Mouse (Mus musculus): ENCODE measurements around the gene Gse1. TPM values are rescaled to one million over a fixed set of nuclear protein-coding genes. Genes with fewer than 3 reads are reported as not detected.

Gse1 gene
- total RNA-seq, 2 experiments from 2014 or later: 21.2 to 26.6 TPM

DNA sequence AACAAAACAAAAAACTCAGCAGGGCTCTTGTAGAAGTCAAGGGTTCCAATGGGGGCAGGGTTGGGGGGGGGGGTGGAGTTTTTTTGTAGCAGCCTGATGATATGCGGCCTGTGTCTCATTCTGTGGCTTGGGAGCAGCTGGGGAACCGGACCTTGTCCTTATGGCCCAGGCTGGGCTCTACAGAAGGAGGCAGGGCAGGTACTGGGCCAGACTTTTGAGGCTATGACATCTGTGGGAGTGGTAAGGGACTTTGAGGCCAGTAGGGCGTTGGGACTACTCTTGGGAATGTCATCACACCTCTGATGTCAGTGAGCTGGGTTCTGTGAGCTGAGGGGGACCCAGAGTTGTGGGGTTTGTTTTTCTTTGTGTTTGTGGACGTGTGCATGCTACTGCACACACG, 267.2 kb downstream of the Gse1 start:
- no peak for DNase-seq
- intact Hi-C loops (cut with DNase I): no loop called here

- no peak for DNase-seq
- intact Hi-C loops (cut with DNase I): loop anchor here (2.0 kb wide), 1 partner anchor 24 kb away; no protein-coding TSS in a partner anchor
Observed at GRCm38 (mm10) chr8:120496478-120496877, 268.2 kb downstream of the Gse1 start.

DNA sequence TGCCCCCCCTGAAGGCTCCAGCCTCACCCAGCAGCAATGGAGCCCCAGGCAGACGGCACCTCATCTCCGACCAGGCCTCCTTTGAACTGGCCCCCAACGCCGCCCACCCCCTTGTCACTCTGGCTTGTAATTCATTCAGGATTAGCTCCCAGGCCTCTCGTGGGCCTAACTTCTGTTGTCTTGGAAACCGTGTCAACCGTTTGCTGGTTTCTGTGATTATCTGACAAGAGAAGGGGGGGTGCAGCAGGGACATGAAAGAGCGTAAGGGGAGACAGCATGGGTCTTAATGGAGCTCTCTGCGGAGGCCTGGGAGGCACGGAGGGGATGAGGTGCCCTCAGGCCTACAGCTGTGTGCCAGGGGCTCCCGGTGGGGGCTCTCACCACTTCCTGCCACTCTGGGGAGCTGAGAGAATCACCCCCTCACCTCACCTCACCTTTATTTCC, 269.3 kb downstream of the Gse1 start:
- DNase-seq: no peak
- intact Hi-C loops (cut with DNase I): loop anchor here (2.0 kb wide), 1 partner anchor 23 kb away; no protein-coding TSS in a partner anchor

DNA sequence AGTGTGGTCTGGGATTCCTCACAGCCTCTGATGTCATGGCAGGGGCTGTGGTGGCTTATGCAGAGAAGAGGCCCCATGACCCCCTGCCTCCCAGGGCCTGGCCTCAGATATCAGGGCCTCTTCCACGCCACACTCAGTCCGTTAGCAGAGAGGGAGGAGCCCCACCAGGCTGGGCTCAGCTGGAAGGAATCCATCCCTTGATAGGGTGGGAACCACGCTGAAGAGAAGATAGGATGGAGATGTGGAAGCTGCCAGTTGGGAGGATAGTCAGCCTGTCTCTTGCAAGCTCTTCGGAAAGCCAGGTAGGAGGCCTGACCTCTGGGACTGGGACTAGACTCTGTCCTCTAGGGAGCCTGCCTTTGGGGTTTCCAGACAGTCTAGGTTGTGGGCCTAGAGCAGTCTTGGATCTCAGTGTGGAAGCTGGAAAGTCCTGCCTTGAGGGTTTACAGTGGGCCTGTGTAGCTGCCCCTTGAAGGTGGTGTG, 270.1 kb downstream of the Gse1 start:
- no peak for DNase-seq

DNA sequence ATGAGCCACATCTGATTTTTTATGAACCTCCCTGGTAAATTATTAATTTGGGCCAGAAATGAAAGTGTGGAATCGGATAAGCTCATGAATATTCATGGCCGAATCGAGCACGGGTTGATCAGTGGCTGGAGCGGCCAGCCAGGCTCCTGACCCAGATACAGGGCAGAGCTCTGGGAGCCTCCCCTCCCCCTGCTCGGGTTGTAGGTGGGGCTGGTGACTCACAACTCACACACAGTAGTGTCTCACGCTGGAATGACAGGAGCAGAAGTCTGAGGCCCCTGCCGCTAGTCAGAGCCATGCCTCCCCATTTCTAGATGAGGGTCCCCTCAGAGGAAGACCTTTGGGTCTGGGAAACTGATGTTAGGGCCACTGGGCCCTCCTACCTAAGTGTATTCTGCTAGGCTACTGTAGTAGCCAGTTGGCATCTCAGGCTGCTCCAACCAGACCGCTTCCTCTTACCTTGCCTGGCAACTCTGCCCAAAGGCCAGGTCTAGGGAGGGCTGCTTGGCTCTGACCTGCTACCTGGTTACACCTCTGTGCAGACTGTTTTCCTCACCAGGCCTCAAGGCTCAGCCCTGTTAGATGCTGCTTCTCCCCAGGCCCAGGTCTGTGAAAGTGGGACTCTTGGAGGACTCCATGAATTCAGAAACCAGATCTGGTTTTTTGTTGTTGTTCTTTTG, 270.8 kb downstream of the Gse1 start:
- intact Hi-C loops (cut with DNase I): no loop called here
- DNase-seq: peak in 1 of 2 experiments; percentile 63

More for the DNA sequence above, 270.1 kb downstream of the Gse1 start:
- intact Hi-C loops (cut with DNase I): no loop called here

- intact Hi-C loops (cut with DNase I): no loop called here
- no peak for DNase-seq
Observed at GRCm38 (mm10) chr8:120500701-120501261, 272.5 kb downstream of the Gse1 start.

DNA sequence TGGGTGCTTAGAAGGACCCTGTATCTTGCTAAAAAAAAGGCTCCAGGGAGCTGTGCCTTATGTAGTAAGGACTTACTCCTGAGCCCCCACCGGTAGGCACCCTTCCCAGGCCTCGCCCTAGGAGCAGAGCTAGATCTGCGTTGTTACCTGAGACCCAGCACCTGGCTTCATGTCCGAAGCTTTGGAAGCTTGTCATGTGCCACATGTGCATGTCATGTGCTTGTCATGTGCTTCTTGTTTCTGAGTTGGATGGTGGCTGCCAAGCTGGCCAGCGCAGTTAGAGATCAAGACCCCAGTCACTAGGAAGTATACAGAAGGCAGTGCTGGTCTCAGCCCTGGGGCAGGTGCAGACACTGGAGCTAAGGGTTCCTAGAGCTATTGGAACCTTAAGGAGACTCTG, 273.2 kb downstream of the Gse1 start:
- intact Hi-C loops (cut with DNase I): no loop called here

DNA sequence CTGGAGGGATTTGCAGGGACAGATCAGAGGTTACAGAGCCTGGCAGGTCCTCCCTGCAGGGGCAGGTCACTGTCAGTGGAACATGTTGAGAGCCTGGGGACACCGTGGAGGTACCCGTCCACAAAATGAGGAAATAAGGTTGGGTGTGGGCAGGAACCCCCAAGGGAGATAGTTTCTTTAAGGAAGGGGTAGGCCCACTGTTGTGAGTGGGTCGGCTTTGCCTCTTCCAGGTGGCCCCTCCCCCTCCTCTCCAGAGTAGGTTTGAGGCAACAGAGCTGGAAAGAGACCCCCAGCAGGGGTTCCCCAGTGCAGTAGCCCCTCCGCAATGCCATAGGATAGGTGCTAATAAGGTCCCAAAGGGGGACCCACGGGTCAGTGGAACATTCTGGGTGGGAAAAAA, 274.2 kb downstream of the Gse1 start:
- DNase-seq: no peak
- intact Hi-C loops (cut with DNase I): no loop called here

More for the DNA sequence above, 273.2 kb downstream of the Gse1 start:
- DNase-seq: no peak

DNA sequence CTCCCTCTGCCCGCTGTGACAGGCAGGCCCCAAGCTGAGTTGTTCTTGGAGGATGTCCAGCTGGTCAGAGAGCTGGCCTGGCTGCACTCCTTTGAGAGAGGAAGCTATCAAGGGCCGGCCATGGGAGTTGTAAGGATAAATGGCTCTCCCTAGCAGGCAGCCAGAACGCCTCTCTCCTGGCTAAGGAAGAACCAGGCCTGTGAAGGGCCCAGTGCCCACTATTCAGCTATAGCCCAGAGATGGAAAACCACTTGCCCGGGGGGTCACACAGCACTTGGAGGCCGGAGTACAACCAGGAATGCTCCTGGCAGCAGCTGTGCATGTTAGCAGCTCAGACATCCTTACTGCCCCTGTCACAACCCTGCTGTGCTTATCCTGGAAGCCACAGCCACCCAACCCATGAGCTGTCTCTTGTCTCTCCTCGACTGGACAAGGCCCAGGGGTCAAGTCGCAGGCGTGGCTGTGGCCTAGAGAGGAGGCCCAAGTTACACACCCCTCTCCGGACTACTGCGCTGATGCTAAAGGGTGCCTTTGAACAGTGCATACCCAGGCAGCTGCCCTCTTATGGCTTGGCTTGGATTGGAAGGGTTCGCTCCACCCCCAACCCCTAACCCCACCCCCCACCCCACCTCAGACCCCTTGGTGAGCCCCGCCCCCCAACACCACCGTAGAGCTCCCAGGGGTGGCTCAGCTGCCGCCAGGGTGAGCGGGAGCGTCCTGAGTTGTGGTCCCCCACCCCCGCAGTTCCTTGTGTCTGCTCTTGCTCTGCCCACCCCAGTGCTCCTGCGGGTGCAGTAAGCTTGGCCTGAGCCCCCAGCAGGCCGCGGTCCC, 276.2 kb downstream of the Gse1 start:
- intact Hi-C loops (cut with DNase I): loop anchor here (2.0 kb wide), 1 partner anchor 30 kb away; no protein-coding TSS in a partner anchor
- DNase-seq: peak; percentile 67 to 73

- no peak for DNase-seq
- intact Hi-C loops (cut with DNase I): loop anchor here (2.0 kb wide), 1 partner anchor 30 kb away; no protein-coding TSS in a partner anchor
Observed at GRCm38 (mm10) chr8:120505082-120505511, 276.8 kb downstream of the Gse1 start.

GRCm38 (mm10) chr8:120505619-120506310, 277.5 kb downstream of the Gse1 start:
- no peak for DNase-seq
- intact Hi-C loops (cut with DNase I): loop anchor here (2.0 kb wide), 1 partner anchor 31 kb away; no protein-coding TSS in a partner anchor

GRCm38 (mm10) chr8:120506562-120506961, 278.3 kb downstream of the Gse1 start:
- DNase-seq: no peak
- intact Hi-C loops (cut with DNase I): no loop called here

DNA sequence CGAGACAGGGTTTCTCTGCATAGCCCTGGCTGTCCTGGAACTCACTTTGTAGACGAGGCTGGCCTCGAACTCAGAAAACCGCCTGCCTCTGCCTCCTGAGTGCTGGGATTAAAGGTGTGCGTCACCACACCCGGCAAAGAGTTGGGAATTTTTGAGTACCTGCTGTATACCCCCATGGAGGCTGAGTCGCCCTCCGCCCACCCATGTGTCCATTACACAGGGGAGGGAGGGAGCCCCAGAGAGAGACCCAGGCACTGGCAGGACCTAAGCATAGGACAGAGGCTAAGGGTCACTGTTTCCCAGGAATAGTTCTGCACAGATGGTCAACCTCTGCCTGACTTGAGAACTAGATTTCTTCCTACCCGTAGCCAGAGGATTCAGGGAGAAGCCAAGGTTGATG, 279.0 kb downstream of the Gse1 start:
- intact Hi-C loops (cut with DNase I): no loop called here
- DNase-seq: no peak

GRCm38 (mm10) chr8:120509136-120510034, 281.1 kb downstream of the Gse1 start:
- no peak for DNase-seq
- intact Hi-C loops (cut with DNase I): no loop called here

DNA sequence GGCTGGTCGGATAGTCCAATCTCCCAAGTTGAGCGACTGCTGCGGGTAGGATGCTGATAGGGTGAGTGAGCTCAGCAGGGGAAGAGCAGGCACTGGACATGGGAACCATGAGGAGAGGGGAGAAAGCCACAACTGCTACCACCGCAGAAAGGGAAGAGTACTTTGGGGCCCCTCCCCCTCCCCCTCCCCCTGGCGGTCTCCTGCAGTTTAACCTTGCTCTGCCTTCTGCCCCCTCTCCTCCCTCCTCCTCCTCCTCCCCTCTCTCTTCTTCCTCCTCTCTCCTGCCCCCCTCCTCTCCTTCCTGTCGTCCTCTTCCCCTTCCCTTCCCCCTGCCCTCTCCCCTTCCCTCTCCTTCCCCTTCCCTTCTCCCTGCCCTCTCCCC, 281.8 kb downstream of the Gse1 start:
- intact Hi-C loops (cut with DNase I): no loop called here

DNA sequence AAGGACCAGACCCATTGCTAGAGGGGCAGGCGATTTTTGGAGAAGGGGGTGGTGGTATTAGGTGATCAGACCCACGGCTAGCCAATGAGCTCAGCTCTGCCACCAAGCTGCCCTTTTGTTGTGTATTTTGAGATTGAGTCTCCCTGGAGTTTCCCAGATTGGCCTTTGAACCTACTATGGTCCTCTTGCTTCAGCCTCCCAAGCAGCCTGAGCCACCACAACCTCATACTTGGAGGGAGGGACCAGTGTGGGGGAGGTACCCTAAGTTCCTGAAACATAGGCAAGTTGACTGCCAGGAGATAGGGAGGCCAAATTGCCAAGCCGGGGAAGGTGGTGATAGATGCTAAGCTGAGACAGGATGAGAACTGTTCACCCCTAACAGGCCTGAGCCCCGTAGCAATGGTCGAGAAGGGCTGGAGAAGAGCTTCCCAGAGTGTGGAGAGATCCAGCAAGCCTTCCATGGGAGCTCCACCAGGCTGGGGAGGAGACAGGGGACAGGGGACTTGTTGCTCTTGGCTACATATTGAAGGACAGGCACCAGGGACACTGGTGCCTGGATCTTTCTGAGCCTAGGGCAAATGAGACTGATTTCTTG, 282.7 kb downstream of the Gse1 start:
- intact Hi-C loops (cut with DNase I): no loop called here

More for the DNA sequence above, 281.8 kb downstream of the Gse1 start:
- DNase-seq: no peak

DNA sequence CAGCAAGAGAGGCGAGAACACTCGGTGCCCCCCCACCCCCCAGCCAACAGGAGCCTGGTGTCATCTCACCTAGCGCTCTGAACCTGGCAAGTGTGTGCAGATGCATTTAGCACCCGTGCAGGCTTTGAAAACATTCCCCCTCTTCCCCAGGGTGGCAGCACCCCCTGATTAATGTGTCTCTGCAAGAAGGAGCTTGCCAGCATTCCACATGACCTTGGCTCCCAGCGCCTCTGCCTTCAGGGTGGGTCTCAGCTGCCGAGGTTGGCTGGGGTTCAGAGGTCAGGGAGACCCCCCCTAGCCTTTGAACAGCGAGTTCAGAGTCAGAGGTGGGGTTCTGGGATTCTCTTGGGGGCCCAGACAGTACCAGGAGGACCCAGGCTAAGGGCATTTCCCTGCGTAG, 283.5 kb downstream of the Gse1 start:
- no peak for DNase-seq
- intact Hi-C loops (cut with DNase I): no loop called here

More for the DNA sequence above, 282.7 kb downstream of the Gse1 start:
- DNase-seq: no peak

DNA sequence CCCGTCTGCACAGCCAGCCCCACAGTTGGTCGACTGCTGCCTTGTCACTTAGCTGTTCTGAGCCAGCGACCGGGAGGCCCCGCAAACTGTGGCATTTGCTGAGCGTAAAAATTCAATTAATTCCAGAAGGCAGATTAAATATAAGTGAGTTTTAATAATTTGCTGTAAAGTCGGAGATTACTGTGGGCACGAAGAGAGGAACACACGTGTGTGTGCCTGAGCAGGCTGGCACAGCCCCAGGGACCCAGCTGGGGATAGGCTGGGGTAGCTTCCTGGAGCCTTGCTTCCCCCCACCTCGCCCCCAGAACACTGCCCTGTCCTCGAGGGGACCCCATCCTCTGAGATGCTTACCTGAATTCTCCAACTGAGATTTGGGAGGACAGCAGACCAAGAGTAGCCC, 284.1 kb downstream of the Gse1 start:
- no peak for DNase-seq
- intact Hi-C loops (cut with DNase I): no loop called here

- intact Hi-C loops (cut with DNase I): no loop called here
Observed at GRCm38 (mm10) chr8:120513145-120513544, 284.9 kb downstream of the Gse1 start.

More at GRCm38 (mm10) chr8:120513145-120513544, 284.9 kb downstream of the Gse1 start:
- no peak for DNase-seq
